Mouse (Mus musculus) cerebellum, adult 2 months (tissue): ENCODE measurements around the gene Ppp1r12a.

ENCODE experiments used
- CTCF ChIP-seq: fragments of 200-500 bp; IDR thresholded peaks from 2 replicates; pipeline ENCODE4 v1.5.1; 2011; ENCODE audit warnings: low read depth, mild to moderate bottlenecking, control low read depth, low read length, moderate library complexity, borderline replicate concordance; ENCODE audit not compliant: insufficient read depth
- POLR2A ChIP-seq: fragments of 200-500 bp; IDR thresholded peaks from 2 replicates; pipeline ENCODE4 v1.6.1; 2011; ENCODE audit warnings: low read length, control low read depth, borderline replicate concordance; ENCODE audit not compliant: insufficient read depth

GRCm38 (mm10) chr10:108174107-108174506 lies 12.1 kb downstream of the Ppp1r12a start:
- TF ChIP-seq CTCF = no peak
- no peak for TF ChIP-seq POLR2A
